Mouse (Mus musculus): ENCODE data around the gene Mbd4. TPM values are rescaled to one million over a fixed set of nuclear protein-coding genes. Genes with fewer than 3 reads are reported as not detected.
"Not testable (repeated sequence)": the region's sequence is repeated elsewhere in the genome, so short reads cannot be mapped to it uniquely, and the experiment has no call there.

Gene Mbd4
- polyA plus RNA-seq, 1 experiment, result 6.4 TPM

DNA sequence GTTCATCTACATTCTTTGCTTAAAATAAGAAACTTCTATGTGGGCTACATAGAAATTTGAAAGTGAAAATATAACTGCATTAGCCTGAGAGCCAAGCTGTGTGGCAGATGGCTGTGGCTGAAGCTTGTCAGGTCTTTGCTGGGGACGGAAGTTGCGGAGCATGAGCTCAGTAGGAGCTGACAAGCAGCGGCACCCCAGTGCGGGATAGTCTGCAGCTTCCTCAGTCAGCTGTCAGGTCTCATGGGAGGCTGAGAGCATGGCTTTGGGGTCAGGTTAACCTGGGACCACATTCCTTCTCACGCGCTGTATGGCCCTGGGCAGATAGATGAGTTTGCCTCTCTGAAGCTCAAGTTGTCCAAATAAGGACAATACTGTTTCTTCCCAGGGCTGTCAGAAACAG, 37.9 kb upstream of the Mbd4 start:
- H3K27ac ChIP-seq (ENCODE audit: insufficient read depth, low read length), result peak overlapping the region; percentile 38
- H3K4me3 ChIP-seq (ENCODE audit: insufficient read depth, low read length), result no peak overlapping the region
- no peak for TF ChIP-seq POLR2A (IDR thresholded peaks at IDR 0.05; ENCODE audit: low read depth, low read length)
- no peak for TF ChIP-seq CTCF (IDR thresholded peaks at IDR 0.05; ENCODE audit: borderline replicate concordance, insufficient read depth, low read length)
- H3K4me1 ChIP-seq (ENCODE audit: control insufficient read depth, insufficient read depth, low read length), result peaks cover 12% of the 10 kb centered on the region

DNA sequence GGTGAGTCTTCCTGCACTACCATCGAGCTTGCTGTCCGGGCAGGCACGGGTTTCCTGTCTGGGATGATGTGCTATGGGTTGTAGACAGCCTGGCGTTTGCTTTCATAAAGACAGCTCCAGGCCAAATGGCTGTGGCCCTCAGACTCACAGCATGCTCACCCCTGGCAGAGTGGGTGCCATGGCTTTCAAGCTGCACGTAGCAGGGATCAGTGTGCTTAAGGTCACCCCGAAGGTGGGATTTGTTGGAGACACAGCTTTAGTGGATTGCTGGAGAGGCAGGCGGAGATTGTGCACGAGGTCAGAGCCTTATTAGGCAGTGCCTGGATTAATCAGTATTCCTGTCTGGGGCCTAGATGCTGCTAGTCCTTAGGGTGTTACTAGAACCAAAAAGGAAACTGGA, 37.4 kb upstream of the Mbd4 start:
- TF ChIP-seq POLR2A (IDR thresholded peaks at IDR 0.05; ENCODE audit: low read depth, low read length) (no peak), CTCF (IDR thresholded peaks at IDR 0.05; ENCODE audit: borderline replicate concordance, insufficient read depth, low read length) (no peak)
- Histone ChIP-seq H3K4me3 (ENCODE audit: insufficient read depth, low read length) (no peak overlapping the region), H3K4me1 (ENCODE audit: control insufficient read depth, insufficient read depth, low read length) (peaks cover 12% of the 10 kb centered on the region), H3K27ac (ENCODE audit: insufficient read depth, low read length) (peak overlapping the region; percentile 38; the same call in 1 of the 2 replicates)

DNA sequence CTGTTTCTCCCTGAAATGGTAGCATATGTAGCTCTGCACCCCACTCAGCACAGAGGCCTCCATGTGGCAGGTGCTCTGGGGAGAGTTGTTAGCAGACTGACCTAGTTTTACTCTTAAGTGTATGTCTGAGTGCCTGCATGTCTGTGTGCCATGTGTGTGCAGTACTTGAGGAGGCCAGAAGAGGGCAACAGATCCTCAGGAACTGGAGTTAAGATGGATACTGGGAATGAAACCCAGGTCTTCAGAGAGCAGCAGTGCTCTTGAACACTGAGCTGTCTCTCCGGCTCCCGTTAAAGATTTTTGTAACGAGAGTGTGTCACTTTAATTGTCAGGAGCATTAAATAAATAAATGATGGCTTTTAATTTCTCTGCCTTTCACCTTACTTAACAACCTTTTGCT, 35.1 kb upstream of the Mbd4 start:
- H3K4me1 ChIP-seq (ENCODE audit: control insufficient read depth, insufficient read depth, low read length), result peaks cover 12% of the 10 kb centered on the region
- H3K4me3 ChIP-seq (ENCODE audit: insufficient read depth, low read length), result no peak overlapping the region
- no peak overlapping the region for H3K27ac ChIP-seq (ENCODE audit: insufficient read depth, low read length)
- TF ChIP-seq CTCF (IDR thresholded peaks at IDR 0.05; ENCODE audit: borderline replicate concordance, insufficient read depth, low read length) (0 out of 2 replicates have a peak, but pooled peaks have one; percentile 15), POLR2A (IDR thresholded peaks at IDR 0.05; ENCODE audit: low read depth, low read length) (no peak)

DNA sequence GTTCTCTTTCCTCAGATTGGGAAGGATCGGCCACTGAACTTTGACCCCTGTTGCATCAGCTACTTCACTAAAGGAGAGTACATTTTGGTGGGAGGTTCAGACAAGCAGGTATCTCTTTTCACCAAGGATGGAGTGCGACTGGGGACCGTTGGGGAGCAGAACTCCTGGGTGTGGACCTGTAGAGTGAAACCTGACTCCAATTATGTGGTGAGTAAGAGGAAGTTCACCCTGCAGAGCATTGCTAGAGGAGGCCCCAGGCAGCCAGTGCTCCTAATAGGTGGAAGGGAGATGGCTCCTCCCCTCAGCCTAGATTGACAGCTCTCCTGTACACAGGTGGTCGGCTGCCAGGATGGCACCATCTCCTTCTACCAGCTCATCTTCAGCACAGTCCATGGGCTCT, 33.7 kb upstream of the Mbd4 start:
- H3K4me3 ChIP-seq (ENCODE audit: insufficient read depth, low read length), result no peak overlapping the region
- TF ChIP-seq POLR2A (IDR thresholded peaks at IDR 0.05; ENCODE audit: low read depth, low read length), result no peak
- no peak for TF ChIP-seq CTCF (IDR thresholded peaks at IDR 0.05; ENCODE audit: borderline replicate concordance, insufficient read depth, low read length)
- H3K4me1 ChIP-seq (ENCODE audit: control insufficient read depth, insufficient read depth, low read length), result peaks cover 9% of the 10 kb centered on the region
- H3K27ac ChIP-seq (ENCODE audit: insufficient read depth, low read length), result no peak overlapping the region

DNA sequence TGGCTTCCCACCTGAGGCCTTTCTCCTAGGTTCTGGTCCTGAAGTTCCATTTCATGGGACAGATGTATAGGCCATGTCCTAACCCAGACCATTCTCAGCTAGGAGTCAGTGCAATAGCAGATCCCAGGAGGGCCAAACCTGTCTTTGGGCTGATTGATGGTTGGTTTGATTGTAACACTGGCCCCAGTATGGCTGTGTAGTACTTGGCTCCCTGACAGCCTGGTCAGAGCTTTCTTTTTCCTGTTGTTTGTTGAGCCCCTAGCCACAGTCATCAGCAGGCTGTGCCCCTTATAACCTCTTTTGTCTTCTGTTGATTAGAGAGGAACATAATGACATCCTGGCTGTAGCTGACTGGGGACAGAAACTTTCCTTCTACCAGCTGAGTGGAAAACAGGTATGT, 30.8 kb upstream of the Mbd4 start:
- TF ChIP-seq CTCF (IDR thresholded peaks at IDR 0.05; ENCODE audit: borderline replicate concordance, insufficient read depth, low read length) (no peak), POLR2A (IDR thresholded peaks at IDR 0.05; ENCODE audit: low read depth, low read length) (no peak)
- Histone ChIP-seq H3K4me3 (ENCODE audit: insufficient read depth, low read length) (no peak overlapping the region), H3K27ac (ENCODE audit: insufficient read depth, low read length) (no peak overlapping the region), H3K4me1 (ENCODE audit: control insufficient read depth, insufficient read depth, low read length) (peaks cover 3% of the 10 kb centered on the region; the same call in 1 of the 2 replicates)

DNA sequence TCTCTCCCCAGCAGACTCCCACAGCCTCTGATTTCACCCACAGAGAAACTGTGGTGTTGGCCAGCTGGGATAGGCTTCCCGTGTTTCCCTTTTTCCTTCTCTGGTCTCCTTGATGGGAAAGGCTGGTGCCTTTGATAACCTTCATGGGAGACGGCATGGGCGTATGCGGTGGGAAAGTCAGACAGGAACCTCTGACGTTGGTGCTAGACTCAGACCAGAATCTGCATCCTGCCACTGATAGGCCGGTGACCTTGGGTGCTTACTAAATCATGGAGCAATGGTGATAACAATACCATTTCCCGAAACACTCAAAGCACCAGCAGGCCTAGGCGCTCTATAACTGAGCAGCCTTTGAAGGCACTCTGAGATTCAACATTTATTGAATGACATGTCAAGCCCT, 27.6 kb upstream of the Mbd4 start:
- H3K4me1 ChIP-seq (ENCODE audit: control insufficient read depth, insufficient read depth, low read length), result no peaks in the 10 kb centered on the region
- H3K27ac ChIP-seq (ENCODE audit: insufficient read depth, low read length), result no peak overlapping the region
- TF ChIP-seq CTCF (IDR thresholded peaks at IDR 0.05; ENCODE audit: borderline replicate concordance, insufficient read depth, low read length), result no peak
- no peak for TF ChIP-seq POLR2A (IDR thresholded peaks at IDR 0.05; ENCODE audit: low read depth, low read length)
- no peak overlapping the region for H3K4me3 ChIP-seq (ENCODE audit: insufficient read depth, low read length)

DNA sequence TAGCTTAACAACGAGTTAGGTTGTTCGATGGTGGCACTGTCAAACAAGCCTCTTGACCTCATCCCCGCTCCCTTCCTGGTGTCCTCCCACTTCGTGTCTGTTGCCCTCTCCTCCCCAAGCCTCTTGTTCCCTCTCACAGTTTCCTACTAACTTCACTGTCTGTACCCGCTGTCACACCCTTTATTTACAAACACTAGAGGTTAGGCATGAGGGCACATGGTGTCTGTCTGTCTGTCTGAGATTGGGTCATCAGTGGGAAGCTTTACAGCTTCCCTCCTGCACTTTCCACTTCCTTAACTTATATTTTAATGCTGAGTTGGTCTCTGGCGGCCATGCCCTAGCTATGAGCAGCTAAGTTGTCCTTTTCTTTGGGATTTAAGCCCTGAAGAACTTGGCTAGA, 26.6 kb upstream of the Mbd4 start:
- H3K4me3 ChIP-seq (ENCODE audit: insufficient read depth, low read length), result no peak overlapping the region
- no peaks in the 10 kb centered on the region for H3K4me1 ChIP-seq (ENCODE audit: control insufficient read depth, insufficient read depth, low read length)
- H3K27ac ChIP-seq (ENCODE audit: insufficient read depth, low read length), result no peak overlapping the region
- TF ChIP-seq POLR2A (IDR thresholded peaks at IDR 0.05; ENCODE audit: low read depth, low read length), result no peak
- no peak for TF ChIP-seq CTCF (IDR thresholded peaks at IDR 0.05; ENCODE audit: borderline replicate concordance, insufficient read depth, low read length)

DNA sequence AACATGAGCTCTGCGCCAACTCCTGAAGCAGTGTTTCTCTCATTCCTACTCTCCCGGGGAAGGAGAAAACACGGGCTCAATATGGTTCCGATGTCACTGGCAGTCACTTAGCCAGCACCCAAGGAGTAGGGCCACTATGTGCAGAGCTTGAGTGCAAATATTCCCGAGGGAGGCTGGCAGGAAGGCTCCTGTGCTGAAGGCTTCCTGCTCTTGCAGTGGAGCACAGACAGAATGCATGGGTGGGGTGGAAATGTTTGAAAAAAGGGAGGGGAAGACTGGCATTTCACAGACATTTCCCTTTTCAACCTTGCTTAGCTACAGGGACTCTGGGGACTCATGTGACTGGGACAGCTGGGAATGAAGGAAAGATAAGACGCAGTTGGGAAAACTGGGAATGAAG, 25.5 kb upstream of the Mbd4 start:
- TF ChIP-seq POLR2A (IDR thresholded peaks at IDR 0.05; ENCODE audit: low read depth, low read length), result no peak
- no peak for TF ChIP-seq CTCF (IDR thresholded peaks at IDR 0.05; ENCODE audit: borderline replicate concordance, insufficient read depth, low read length)
- H3K4me3 ChIP-seq (ENCODE audit: insufficient read depth, low read length), result no peak overlapping the region

DNA sequence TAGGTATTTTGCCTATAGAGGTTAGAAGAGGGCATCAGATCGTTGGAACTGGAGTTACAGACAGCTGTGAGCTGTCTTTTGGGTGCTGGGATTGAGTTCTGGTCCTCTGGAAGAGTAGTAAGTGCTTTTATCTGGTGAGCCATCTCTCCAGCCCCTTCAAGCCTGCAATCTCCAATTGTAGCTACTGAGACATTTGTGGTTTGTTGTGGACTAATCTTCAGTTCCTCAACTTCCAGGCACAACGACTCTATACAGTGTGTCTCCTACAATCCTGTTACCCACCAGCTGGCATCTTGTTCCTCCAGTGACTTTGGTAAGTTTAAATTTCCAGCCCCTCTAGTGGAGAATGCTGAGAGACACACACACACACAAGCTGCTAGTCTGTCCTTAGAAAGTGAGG, 24.1 kb upstream of the Mbd4 start:
- no peak overlapping the region for H3K27ac ChIP-seq (ENCODE audit: insufficient read depth, low read length)
- H3K4me1 ChIP-seq (ENCODE audit: control insufficient read depth, insufficient read depth, low read length), result no peaks in the 10 kb centered on the region
- H3K4me3 ChIP-seq (ENCODE audit: insufficient read depth, low read length), result no peak overlapping the region
- no peak for TF ChIP-seq POLR2A (IDR thresholded peaks at IDR 0.05; ENCODE audit: low read depth, low read length)
- no peak for TF ChIP-seq CTCF (IDR thresholded peaks at IDR 0.05; ENCODE audit: borderline replicate concordance, insufficient read depth, low read length)

More for the DNA sequence above, 25.5 kb upstream of the Mbd4 start:
- Histone ChIP-seq H3K4me1 (ENCODE audit: control insufficient read depth, insufficient read depth, low read length) (no peaks in the 10 kb centered on the region), H3K27ac (ENCODE audit: insufficient read depth, low read length) (no peak overlapping the region)

DNA sequence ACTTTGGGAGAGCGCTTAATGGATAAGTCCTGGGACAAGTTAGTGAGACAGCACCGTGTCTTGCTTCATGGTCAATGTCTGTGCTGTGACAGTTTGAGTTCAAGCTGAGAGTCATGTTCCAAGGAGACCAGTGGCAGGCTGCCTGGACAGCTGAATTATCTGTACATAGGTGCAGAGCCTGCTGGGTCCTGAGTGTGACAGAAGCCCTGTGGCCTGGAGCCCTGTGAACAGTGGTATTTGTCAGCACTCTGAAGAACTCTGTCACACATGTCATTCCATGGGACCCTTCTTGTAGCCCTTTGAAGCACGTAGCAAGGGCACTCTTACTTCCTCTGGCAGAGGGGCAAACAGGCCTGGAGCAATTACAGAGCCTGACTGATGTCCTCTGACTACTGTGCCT, 18.1 kb upstream of the Mbd4 start:
- H3K27ac ChIP-seq (ENCODE audit: insufficient read depth, low read length); H3K4me3 ChIP-seq (ENCODE audit: insufficient read depth, low read length): not testable (repeated sequence)

DNA sequence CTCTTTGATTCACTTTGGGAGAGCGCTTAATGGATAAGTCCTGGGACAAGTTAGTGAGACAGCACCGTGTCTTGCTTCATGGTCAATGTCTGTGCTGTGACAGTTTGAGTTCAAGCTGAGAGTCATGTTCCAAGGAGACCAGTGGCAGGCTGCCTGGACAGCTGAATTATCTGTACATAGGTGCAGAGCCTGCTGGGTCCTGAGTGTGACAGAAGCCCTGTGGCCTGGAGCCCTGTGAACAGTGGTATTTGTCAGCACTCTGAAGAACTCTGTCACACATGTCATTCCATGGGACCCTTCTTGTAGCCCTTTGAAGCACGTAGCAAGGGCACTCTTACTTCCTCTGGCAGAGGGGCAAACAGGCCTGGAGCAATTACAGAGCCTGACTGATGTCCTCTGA, 14.0 kb upstream of the Mbd4 start:
- H3K4me3 ChIP-seq (ENCODE audit: insufficient read depth, low read length); H3K27ac ChIP-seq (ENCODE audit: insufficient read depth, low read length); H3K4me1 ChIP-seq (ENCODE audit: control insufficient read depth, insufficient read depth, low read length): not testable (repeated sequence)

More for the DNA sequence above, 18.1 kb upstream of the Mbd4 start:
- not testable (repeated sequence) for H3K4me1 ChIP-seq (ENCODE audit: control insufficient read depth, insufficient read depth, low read length)
